Mouse (Mus musculus): ENCODE measurements at regions not wholly inside any gene's neighbourhood (a gene's known extent, or its start where the extent isn't known, plus 50 kb on each side); places are given as distances from the start of the nearest gene placed in this dataset.

GRCm38 (mm10) chr2:51008251-51008533 is 140.7 kb downstream of the Rnd3 start:
- Histone ChIP-seq H3K4me2 (no peak overlapping the region), H3K4me3 (no peak overlapping the region), H3K27me3 (no peaks in the 10 kb centered on the region), H3K9ac (no peak overlapping the region), H3K36me3 (no peaks in the 10 kb centered on the region), H3K9me3 (replicated peaks) (no peaks in the 10 kb centered on the region), H3K4me1 (replicated peaks) (no peaks in the 10 kb centered on the region), H3K27ac (no peak overlapping the region)
- no peak for ATAC-seq (replicated peaks; ENCODE audit: insufficient number of reproducible peaks, insufficient read depth, low FRiP score, low read depth)
- 67% methylated on average over 2 of the region's 2 CpGs for WGBS

DNA sequence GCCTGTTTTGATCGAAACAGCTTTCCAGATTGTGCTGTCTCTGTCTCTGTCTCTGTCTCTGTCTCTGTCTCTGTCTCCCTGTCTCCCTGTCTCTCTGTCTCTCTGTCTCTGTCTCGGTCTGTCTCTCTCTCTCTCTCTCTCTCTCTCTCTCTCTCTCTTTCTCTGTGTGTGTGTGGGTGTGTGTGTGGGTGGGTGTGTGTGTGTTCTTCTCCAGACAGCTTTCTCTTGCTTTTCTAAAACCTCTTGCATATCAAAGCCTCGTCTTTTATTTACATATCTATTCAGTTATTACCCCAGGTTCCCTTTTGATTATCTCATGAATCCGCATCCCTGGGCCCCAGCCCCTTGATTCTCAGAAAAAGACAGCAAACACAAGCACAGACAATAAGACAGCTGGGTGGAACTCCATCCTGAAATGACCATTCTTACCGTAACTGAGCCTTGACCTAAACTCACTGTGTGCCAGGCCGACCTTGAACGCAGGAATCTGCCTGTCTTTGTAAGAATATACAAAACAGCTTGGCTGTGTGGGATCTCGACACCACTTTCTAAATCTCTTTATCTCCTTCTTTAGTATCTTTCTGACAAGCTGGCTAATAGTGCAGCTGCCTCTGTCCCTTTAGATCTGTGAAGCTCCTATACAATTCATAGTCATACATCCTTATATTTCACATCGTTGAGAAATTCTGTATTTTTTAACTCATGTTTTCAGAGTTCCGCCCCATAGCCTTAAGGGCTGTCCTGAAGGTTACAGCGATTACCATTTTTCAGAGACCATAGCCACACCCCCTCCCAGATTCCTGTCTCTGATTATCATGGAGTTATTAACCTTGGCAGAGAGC is 141.3 kb downstream of the Rnd3 start:
- no peak overlapping the region for H3K4me3 ChIP-seq
- H3K27ac ChIP-seq = no peak overlapping the region
- no peaks in the 10 kb centered on the region for H3K36me3 ChIP-seq
- no peak overlapping the region for H3K4me2 ChIP-seq
- H3K4me1 ChIP-seq (replicated peaks) = no peaks in the 10 kb centered on the region
- no peak overlapping the region for H3K9ac ChIP-seq
- no peaks in the 10 kb centered on the region for H3K27me3 ChIP-seq
- WGBS = 71% methylated on average over 11 of the region's 11 CpGs
- no peak for ATAC-seq (replicated peaks; ENCODE audit: insufficient number of reproducible peaks, insufficient read depth, low FRiP score, low read depth)
- no peaks in the 10 kb centered on the region for H3K9me3 ChIP-seq (replicated peaks)

- 73% methylated on average over 3 of the region's 3 CpGs for WGBS
Measured at GRCm38 (mm10) chr2:51006818-51007217, 142.1 kb downstream of the Rnd3 start.

DNA sequence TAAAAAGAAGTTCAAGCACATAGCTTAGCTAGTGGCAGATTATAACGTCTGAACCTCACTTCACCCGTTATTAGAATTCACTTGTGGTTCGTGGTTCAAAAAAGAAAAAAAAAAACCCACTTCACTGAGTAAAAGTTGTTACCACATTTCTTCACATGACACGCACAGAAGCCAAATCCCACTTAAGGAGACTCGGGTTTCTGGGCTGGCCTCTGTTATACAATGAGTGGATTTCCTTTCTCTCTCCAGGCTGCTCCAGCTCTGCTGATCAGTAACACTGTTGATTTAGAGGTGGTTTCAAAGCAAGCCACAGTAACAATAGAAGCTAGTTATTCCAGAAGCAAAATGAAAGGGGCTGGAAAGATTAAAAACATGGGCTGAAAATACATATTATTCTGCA is 147.4 kb downstream of the Rnd3 start:
- 59% methylated on average over 5 of the region's 5 CpGs for WGBS
- H3K27me3 ChIP-seq = no peaks in the 10 kb centered on the region
- H3K4me1 ChIP-seq (replicated peaks) = no peaks in the 10 kb centered on the region
- H3K4me2 ChIP-seq = no peak overlapping the region
- no peaks in the 10 kb centered on the region for H3K36me3 ChIP-seq
- H3K9me3 ChIP-seq (replicated peaks) = no peaks in the 10 kb centered on the region
- no peak overlapping the region for H3K27ac ChIP-seq
- no peak overlapping the region for H3K4me3 ChIP-seq
- no peak overlapping the region for H3K9ac ChIP-seq
- ATAC-seq (replicated peaks; ENCODE audit: insufficient number of reproducible peaks, insufficient read depth, low FRiP score, low read depth) = no peak

More at GRCm38 (mm10) chr2:51006818-51007217, 142.1 kb downstream of the Rnd3 start:
- Histone ChIP-seq H3K9me3 (replicated peaks) (no peaks in the 10 kb centered on the region), H3K4me2 (no peak overlapping the region), H3K4me3 (no peak overlapping the region), H3K9ac (no peak overlapping the region), H3K27me3 (no peaks in the 10 kb centered on the region), H3K36me3 (no peaks in the 10 kb centered on the region), H3K4me1 (replicated peaks) (no peaks in the 10 kb centered on the region), H3K27ac (no peak overlapping the region)
- ATAC-seq (replicated peaks; ENCODE audit: insufficient number of reproducible peaks, insufficient read depth, low FRiP score, low read depth) = no peak

- Histone ChIP-seq H3K4me1 (replicated peaks) (no peaks in the 10 kb centered on the region), H3K9ac (no peak overlapping the region), H3K36me3 (no peaks in the 10 kb centered on the region), H3K9me3 (replicated peaks) (no peaks in the 10 kb centered on the region), H3K4me2 (no peak overlapping the region), H3K27me3 (no peaks in the 10 kb centered on the region), H3K4me3 (no peak overlapping the region), H3K27ac (no peak overlapping the region)
- no peak for ATAC-seq (replicated peaks; ENCODE audit: insufficient number of reproducible peaks, insufficient read depth, low FRiP score, low read depth)
- WGBS = 65% methylated on average over 2 of the region's 2 CpGs
Measured at GRCm38 (mm10) chr2:50983883-50984410, 165.0 kb downstream of the Rnd3 start.

GRCm38 (mm10) chr2:50982571-50982970 is 166.3 kb downstream of the Rnd3 start:
- no peak for ATAC-seq (replicated peaks; ENCODE audit: insufficient number of reproducible peaks, insufficient read depth, low FRiP score, low read depth)
- Histone ChIP-seq H3K36me3 (no peaks in the 10 kb centered on the region), H3K4me3 (no peak overlapping the region), H3K9ac (no peak overlapping the region), H3K9me3 (replicated peaks) (no peaks in the 10 kb centered on the region), H3K4me2 (no peak overlapping the region), H3K27me3 (no peaks in the 10 kb centered on the region), H3K27ac (no peak overlapping the region), H3K4me1 (replicated peaks) (no peaks in the 10 kb centered on the region)
- WGBS = 74% methylated on average over 5 of the region's 5 CpGs

- 63% methylated on average over 1 of the region's 1 CpGs for WGBS
- no peaks in the 10 kb centered on the region for H3K36me3 ChIP-seq
- H3K4me2 ChIP-seq = no peak overlapping the region
- H3K27me3 ChIP-seq = no peaks in the 10 kb centered on the region
- no peak overlapping the region for H3K9ac ChIP-seq
- ATAC-seq (replicated peaks; ENCODE audit: insufficient number of reproducible peaks, insufficient read depth, low FRiP score, low read depth) = no peak
- no peak overlapping the region for H3K4me3 ChIP-seq
- H3K4me1 ChIP-seq (replicated peaks) = no peaks in the 10 kb centered on the region
- no peaks in the 10 kb centered on the region for H3K9me3 ChIP-seq (replicated peaks)
- H3K27ac ChIP-seq = no peak overlapping the region
Measured at GRCm38 (mm10) chr2:50978356-50978755, 170.6 kb downstream of the Rnd3 start.

- H3K4me1 ChIP-seq (replicated peaks) = peaks cover 10% of the 10 kb centered on the region
- H3K27ac ChIP-seq = no peak overlapping the region
- no peaks in the 10 kb centered on the region for H3K36me3 ChIP-seq
- peak overlapping the region; percentile 50 for H3K4me2 ChIP-seq
- ATAC-seq (replicated peaks; ENCODE audit: insufficient number of reproducible peaks, insufficient read depth, low FRiP score, low read depth) = no peak
- H3K9me3 ChIP-seq (replicated peaks) = no peaks in the 10 kb centered on the region
- 17% methylated on average over 14 of the region's 14 CpGs for WGBS
- H3K4me3 ChIP-seq = peak overlapping the region; percentile 15
- no peaks in the 10 kb centered on the region for H3K27me3 ChIP-seq
- no peak overlapping the region for H3K9ac ChIP-seq
Measured at GRCm38 (mm10) chr2:50971131-50971825, 177.6 kb downstream of the Rnd3 start.

DNA sequence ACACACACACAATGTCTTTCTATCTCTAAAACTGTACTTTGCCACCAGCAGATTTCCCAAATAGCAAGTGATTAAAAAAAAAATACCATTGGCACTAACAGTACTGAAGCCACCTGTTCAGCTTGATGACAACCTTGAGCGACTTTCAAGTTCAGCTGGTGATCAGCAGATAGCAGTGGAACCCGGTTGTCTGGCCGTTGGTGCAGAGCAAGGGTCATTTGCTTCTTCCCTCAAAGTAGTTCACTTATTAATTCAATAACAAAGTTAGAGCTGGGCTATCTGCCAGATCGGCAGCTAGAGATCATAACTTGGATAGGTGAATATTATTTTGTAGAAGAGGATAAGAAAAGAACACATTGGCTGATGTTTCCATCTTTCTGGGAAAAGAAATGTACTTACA is 180.5 kb downstream of the Rnd3 start:
- Histone ChIP-seq H3K9ac (no peak overlapping the region), H3K4me3 (no peak overlapping the region), H3K4me2 (no peak overlapping the region), H3K27ac (no peak overlapping the region), H3K9me3 (replicated peaks) (no peaks in the 10 kb centered on the region), H3K4me1 (replicated peaks) (peaks cover 10% of the 10 kb centered on the region), H3K36me3 (no peaks in the 10 kb centered on the region), H3K27me3 (no peaks in the 10 kb centered on the region)
- 53% methylated on average over 4 of the region's 4 CpGs for WGBS
- ATAC-seq (replicated peaks; ENCODE audit: insufficient number of reproducible peaks, insufficient read depth, low FRiP score, low read depth) = no peak

DNA sequence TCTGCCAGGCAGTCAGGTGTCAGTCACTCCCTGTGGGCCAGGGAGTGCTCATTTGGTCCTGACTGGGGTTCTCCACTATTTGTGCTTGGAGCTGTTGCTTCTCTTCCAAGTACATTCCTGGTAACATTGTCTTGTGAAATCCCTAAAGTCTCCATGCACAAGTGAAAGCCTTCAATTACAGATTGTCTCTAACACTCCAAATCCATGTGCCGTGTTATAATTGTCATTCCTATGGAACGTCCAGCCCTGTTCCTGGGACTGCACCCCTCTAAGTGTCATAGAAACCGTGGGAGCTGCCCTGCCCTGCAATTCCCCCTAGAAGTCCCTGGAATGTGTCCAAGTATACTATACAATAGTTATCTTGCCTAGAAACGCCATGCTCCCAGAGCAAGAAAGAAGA is 181.1 kb downstream of the Rnd3 start:
- no peak overlapping the region for H3K4me2 ChIP-seq
- no peak for ATAC-seq (replicated peaks; ENCODE audit: insufficient number of reproducible peaks, insufficient read depth, low FRiP score, low read depth)
- H3K9me3 ChIP-seq (replicated peaks) = no peaks in the 10 kb centered on the region
- WGBS = 15% methylated on average over 4 of the region's 4 CpGs
- H3K27me3 ChIP-seq = no peaks in the 10 kb centered on the region
- peaks cover 10% of the 10 kb centered on the region for H3K4me1 ChIP-seq (replicated peaks)
- no peak overlapping the region for H3K4me3 ChIP-seq
- no peaks in the 10 kb centered on the region for H3K36me3 ChIP-seq
- no peak overlapping the region for H3K27ac ChIP-seq
- no peak overlapping the region for H3K9ac ChIP-seq

GRCm38 (mm10) chr2:50967133-50967532 is 181.8 kb downstream of the Rnd3 start:
- Histone ChIP-seq H3K36me3 (no peaks in the 10 kb centered on the region), H3K9me3 (replicated peaks) (no peaks in the 10 kb centered on the region), H3K27me3 (no peaks in the 10 kb centered on the region), H3K4me1 (replicated peaks) (peaks cover 10% of the 10 kb centered on the region), H3K4me3 (no peak overlapping the region), H3K9ac (no peak overlapping the region), H3K27ac (no peak overlapping the region), H3K4me2 (no peak overlapping the region)
- no peak for ATAC-seq (replicated peaks; ENCODE audit: insufficient number of reproducible peaks, insufficient read depth, low FRiP score, low read depth)
- 76% methylated on average over 4 of the region's 4 CpGs for WGBS

Measured in heart, embryonic 15.5 days (tissue).